Mouse (Mus musculus) cerebellum, adult 9-10 months (tissue): ENCODE measurements around the gene Fam118b.

Experiments used
- DNase-seq: peaks from one replicate; pipeline ENCODE4 v3.0.0; 2022

Gene Fam118b

GRCm38 (mm10) chr9:35192983-35193542 lies 74.5 kb downstream of the Fam118b start:
- DNase-seq, result no peak

- no peak for DNase-seq
Measured at GRCm38 (mm10) chr9:35188700-35189099, 78.9 kb downstream of the Fam118b start.

- DNase-seq, result no peak
Measured at GRCm38 (mm10) chr9:35187351-35187903, 80.2 kb downstream of the Fam118b start.

- no peak for DNase-seq
Measured at GRCm38 (mm10) chr9:35186430-35186829, 81.2 kb downstream of the Fam118b start.

GRCm38 (mm10) chr9:35183359-35183758 lies 84.2 kb downstream of the Fam118b start:
- DNase-seq, result no peak

- no peak for DNase-seq
Measured at GRCm38 (mm10) chr9:35182832-35183231, 84.8 kb downstream of the Fam118b start.

- DNase-seq, result no peak
Measured at GRCm38 (mm10) chr9:35176124-35176659, 91.4 kb downstream of the Fam118b start.

- DNase-seq, result peak; percentile 95
Measured at GRCm38 (mm10) chr9:35175251-35176123, 92.1 kb downstream of the Fam118b start, which contains the start of gene Dcps. TSS of gene Dcps (minus strand) at chr9:35176061.

GRCm38 (mm10) chr9:35173331-35173730 lies 94.3 kb downstream of the Fam118b start:
- DNase-seq, result no peak

GRCm38 (mm10) chr9:35170071-35170470 lies 97.5 kb downstream of the Fam118b start:
- DNase-seq, result no peak
